Mouse (Mus musculus): ENCODE results near the gene Gm5737. TPM values are rescaled to one million over a fixed set of nuclear protein-coding genes. Genes with fewer than 3 reads are reported as not detected.

The Gm5737 gene
- total RNA-seq (2021): under 1 TPM in 1 of 2 experiments, not detected in 1; 0.28 TPM

DNA sequence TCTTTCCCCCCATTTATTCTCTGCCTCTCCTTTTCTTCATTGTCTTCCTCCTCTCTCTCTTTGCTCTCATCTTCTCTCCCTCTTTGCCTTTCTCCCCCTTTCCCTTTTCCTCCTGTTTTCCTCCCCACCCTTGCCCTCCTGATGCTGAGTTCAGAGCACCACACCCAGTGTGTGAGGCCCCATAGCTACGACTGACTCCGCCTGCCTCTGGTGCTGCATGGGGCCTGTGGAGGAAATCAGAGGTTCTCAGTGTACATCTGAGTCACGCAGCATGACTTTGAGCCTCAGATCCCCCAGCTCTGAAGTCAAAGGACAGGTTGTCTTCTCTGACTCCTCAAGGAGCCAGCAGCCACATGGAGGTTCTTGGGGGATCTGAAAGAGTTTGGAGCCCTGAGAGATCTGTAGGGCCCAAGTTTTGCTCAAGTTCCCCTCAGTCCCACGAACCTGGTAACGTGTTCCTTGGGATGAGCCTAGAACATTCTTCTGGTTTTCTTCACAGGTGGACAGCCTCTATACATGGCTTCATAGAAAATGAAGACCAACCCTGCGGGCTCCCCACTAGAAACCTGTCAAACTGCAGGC is at the start of gene Gm5737:
Gene Gm5737 (plus strand): TSS at position 532 of the 582 bp plus-strand sequence.
- intact Hi-C loops (cut with DNase I): no loop called here

DNA sequence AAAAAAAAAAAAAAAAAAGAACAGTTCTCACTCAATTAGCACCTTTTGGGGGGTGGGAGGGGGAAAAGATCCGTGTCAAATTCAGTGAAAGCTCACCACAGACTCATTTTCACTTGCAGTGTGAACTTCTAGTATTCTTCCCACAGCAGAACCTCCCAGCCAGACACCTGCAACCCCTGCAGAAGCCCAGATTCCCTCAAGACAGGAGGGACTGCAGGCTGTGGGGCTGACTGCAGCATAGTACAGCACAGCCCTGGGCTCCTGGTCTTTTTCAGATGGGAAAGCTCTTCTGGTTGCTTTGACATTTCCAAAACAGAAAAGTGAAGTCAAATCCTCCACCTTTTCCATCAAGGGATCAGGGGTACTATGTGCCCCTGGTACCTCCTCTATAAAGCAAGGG is 44.8 kb upstream of the Gm5737 start:
- intact Hi-C loops (cut with DNase I): no loop called here
- DNase-seq (ENCODE audit: extremely low spot score in 1 of 2, low spot score in 2 of 2): no peak

More for the DNA sequence above, at the start of gene Gm5737:
- DNase-seq (ENCODE audit: extremely low spot score in 1 of 2, low spot score in 2 of 2): no peak

DNA sequence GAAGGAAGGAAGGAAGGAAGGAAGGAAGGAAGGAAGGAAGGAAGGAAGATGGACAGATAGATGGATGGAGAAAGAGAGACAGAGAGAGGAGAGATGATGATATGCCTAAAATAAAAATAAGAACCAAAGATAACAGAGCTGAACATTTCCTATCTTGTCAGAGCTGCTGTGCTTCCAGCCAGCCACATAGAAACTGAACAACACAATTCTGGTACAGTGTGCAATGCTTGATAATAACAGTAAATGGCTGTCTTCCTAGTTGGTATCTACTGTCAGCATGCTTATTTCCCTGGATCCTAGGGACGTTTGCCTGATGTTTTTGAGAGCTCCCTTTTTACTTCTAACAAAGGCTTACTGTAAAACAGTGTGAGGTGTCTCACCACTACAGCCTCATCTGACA is 40.8 kb upstream of the Gm5737 start:
- no peak for DNase-seq (ENCODE audit: extremely low spot score in 1 of 2, low spot score in 2 of 2)
- intact Hi-C loops (cut with DNase I): no loop called here

DNA sequence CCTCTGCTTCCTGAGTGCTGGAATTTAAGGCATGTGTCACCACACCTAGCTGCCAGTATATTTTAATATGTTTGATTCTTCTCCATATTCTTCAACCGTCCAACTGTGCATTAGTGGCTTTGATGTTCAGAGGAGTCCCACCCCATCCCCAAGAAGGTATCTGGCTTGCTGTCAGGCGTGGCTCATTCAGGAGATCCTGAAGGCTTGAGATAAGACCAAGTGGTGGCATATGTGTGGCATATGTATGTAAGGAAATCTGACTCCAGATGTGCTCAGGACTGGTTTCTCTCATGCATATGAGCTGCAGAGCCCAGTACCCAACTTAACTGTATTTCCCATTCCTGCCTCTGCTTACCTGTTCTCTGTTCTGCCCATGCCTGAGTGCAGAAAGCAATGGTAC is 34.2 kb upstream of the Gm5737 start:
- intact Hi-C loops (cut with DNase I): no loop called here
- no peak for DNase-seq (ENCODE audit: extremely low spot score in 1 of 2, low spot score in 2 of 2)

DNA sequence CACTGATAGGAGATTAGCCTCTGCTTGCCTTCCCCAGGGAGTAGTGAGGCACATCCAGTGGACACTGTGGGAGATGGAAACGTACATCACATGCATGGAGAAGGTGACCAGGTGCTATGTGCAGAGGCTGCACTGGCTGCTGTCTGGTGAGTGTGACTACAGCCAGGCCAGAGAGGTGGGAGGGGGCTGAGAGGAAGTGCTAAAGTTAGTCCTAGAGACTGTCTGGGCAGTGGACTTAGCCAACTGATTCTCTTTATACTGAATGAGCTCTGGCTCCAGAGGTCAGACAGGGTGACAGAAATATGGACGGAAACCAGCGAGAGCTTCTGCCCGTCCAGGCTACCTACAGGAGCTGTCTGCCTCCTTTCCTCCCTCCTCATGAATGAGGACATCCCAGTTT is 16.6 kb upstream of the Gm5737 start:
- intact Hi-C loops (cut with DNase I): no loop called here
- no peak for DNase-seq (ENCODE audit: extremely low spot score in 1 of 2, low spot score in 2 of 2)

DNA sequence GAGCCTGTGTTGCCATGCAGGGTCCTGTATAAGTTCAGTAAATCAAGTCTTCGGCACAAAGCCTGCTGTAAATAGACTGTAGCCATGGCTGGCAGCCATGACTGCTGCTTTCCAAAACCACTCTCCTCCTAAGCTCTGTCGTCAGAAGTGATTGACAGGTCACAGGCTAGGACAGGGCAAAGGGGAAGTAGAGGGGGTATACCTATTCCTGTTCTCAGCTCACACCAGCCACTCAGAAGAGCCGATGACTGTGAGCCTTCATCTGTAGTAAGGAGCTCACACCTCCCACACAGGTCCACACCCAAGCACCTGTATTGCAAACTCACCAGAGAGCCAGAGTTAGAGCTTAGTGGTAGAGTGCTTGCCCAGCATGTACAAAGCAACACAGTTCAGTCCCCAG is 15.8 kb upstream of the Gm5737 start:
- DNase-seq (ENCODE audit: extremely low spot score in 1 of 2, low spot score in 2 of 2): no peak
- intact Hi-C loops (cut with DNase I): no loop called here

DNA sequence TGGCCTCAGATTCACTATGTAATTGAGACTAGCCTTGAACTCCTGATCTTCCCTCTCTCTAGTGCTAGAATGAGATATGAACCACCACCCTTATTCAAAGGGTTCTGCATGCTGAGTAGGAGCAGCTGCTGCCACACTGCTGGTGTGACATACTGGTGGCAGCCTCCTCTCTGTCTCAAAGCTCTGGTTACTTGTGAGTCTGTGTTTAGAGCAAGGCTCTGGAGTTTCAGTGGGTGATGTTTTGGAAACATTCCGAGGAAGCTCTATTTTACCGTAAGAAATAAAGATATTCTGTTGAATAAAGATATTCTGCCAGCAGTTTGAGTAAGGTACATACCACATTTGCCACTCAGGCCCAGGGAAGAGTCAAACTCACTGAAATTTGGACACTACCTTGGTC is 8.9 kb upstream of the Gm5737 start:
- intact Hi-C loops (cut with DNase I): no loop called here
- DNase-seq (ENCODE audit: extremely low spot score in 1 of 2, low spot score in 2 of 2): no peak

DNA sequence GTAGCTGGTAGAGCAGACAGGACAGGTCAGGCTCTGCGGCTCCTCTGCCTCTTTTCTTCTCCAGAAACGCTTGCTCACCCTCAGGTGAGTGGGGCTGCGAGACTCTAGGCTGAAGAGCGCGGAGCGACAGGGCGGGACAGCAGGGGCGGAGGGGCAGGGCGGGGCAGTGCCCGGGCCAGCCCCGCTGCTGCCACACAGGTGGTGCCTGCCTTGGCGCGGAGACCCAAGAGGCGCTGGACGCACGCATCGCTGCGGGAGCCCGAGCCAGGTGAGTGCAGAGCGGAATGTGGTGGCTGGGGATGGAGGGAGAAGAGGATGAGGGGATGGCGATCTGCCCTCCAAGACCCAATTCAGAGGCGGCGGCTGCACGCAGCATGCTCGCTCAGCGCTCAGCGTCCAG is 2.5 kb upstream of the Gm5737 start:
- DNase-seq (ENCODE audit: extremely low spot score in 1 of 2, low spot score in 2 of 2): no peak
- intact Hi-C loops (cut with DNase I): no loop called here

DNA sequence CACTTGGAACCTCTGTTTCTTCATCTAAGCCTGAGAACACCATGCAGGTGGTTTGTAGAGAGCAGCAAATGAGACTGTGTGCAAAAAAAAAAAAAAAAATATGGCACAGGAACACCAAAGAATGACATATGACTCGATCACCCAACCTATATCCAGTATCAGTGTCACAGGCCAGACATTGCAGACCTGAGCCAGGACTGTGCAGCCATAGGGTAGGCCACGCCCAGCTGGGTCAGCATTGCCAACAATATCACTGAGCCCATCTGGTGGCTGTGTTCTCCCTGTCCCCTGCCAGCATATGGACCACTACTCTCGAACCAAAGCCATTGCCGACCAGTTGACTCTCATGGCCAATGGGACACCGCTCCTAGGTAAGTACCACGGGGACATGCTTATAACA is 5.4 kb downstream of the Gm5737 start:
- intact Hi-C loops (cut with DNase I): no loop called here
- no peak for DNase-seq (ENCODE audit: extremely low spot score in 1 of 2, low spot score in 2 of 2)

DNA sequence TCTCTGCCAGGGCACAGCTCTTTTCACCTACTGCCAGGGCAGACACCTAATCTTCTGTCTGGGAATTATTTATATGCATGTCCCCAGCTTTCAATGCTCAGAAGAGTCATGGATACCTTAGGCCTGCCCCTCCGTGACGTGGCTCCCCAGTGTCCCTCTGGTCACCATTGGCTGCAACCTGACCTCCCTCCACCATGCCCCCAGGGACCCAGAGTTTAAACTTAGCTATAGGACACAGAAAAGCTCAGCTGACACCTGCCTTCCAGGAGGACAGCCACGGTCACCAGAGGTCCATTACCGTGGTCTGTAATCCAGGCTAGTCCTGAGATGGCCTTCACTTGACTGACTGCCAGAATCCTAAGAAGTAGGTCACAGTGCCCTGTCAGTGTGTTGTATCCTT is 7.2 kb downstream of the Gm5737 start:
- DNase-seq (ENCODE audit: extremely low spot score in 1 of 2, low spot score in 2 of 2): no peak
- intact Hi-C loops (cut with DNase I): no loop called here

DNA sequence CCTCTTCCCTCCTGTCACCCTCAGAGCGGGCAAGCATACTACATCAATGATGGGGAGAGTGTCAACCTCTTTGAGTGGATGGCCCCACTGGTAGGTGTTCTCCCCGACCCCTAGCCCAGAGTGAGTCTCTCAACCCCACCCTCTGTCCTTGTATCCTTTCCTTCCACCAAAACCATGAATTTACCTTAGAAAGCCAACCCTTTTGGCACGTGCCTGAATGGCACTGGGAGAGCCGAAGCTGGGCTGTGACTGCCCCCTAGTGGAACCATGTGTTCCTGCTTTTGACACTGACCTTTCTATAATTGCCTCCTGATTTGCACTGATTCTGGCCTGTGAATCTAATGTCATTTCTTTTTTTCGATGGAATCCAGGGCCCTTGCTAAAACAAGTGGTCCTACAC is 11.1 kb downstream of the Gm5737 start:
- intact Hi-C loops (cut with DNase I): loop anchor here (2.0 to 10.0 kb wide), 3 partner anchors 71 to 188 kb away; partner anchors contain the start of genes Pdzd9 and Uqcrc2
- peak; percentile 54 to 68 for DNase-seq (ENCODE audit: extremely low spot score in 1 of 2, low spot score in 2 of 2)

DNA sequence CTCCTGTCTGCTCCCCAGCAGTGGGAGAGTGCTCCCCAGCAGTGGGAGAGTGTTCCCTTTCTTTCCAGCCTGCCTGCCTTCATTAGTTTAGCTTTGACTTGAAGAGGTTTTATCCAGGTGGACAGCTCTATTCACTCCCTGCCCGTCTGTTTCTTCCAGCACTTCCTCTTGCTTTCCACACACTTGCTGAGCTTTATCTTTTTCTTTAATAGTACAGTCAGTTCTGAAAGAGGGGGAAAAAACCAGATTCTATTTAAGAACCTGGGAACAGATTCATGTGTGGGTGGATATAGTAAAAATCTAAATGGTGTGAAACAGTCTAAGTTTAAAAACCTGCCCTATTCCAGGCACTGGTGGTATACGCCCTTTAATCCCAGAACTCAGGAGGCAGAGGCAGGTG is 12.9 kb downstream of the Gm5737 start:
- no peak for DNase-seq (ENCODE audit: extremely low spot score in 1 of 2, low spot score in 2 of 2)
- intact Hi-C loops (cut with DNase I): loop anchor here (10.0 kb wide), 1 partner anchor 190 kb away; the partner anchor contains the start of gene Uqcrc2

DNA sequence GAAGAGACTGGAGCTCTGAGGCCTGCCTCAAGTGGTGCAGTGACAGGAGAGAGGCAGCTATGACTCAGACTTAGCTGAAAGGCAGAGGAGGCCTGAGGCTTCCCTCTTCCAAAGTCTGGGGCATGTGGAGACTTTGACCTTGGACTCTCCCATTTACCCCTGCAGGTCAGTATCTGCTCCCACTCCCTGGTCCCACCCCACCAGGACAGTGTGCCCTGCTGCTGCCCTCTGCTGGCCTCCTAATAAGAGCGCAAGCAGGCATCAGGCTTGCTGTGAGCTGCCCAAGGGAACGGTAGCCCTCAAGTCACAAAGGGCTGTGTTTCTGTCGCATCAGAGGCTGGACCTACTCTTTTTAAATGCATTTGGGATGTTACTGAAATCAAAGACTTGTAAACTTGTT is 14.2 kb downstream of the Gm5737 start:
- intact Hi-C loops (cut with DNase I): loop anchor here (10.0 kb wide), 1 partner anchor 192 kb away; the partner anchor contains the start of gene Uqcrc2
- DNase-seq (ENCODE audit: extremely low spot score in 1 of 2, low spot score in 2 of 2): peak in 1 of 2 experiments; percentile 67

DNA sequence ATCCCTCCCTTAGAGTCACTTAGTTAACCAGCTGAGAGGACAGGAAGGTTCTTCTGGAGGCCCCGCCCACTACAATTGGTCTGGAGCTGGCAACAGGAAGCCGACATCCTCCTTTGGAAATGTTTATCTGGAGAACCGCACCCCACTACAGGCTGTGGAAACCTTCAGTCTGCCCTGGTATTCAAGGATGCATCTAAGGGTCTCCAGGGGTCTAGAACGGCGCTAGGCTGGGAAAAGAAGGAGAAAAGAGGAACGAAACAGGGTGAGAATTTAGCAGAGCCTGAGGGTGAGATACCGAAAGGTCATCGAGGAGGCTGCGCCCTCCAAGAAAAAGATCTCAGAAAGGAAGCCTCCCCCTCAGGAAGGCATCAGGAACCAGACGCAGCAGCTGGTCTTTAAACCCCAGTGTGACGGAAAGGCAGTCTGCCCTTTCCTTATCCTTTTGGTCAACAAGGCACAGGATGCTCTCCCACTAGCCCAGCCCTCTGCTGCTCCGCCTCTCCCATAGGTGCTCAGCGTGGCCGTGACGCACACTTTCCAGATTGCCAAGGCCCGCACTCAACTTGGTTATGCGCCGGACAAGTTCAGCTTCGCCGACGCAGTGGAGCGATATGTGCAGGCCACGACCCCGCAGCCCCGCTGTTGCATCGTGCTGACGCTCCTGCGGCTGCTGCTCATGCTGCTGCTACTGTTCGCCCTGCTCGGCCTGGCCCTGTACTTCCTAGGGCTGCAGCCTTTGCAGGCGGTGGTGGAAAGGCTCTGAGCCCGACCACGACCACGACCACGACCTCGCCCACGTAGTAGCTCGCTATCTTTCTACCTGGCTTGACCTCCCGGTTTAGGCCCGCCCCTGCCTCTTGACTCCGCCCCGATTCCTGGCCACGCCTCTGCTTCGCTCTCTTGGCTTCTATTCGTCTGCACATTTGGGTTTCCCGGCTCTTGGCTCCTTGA is 18.5 kb downstream of the Gm5737 start:
- intact Hi-C loops (cut with DNase I): loop anchor here (10.0 kb wide), 1 partner anchor 294 kb away; no protein-coding TSS in a partner anchor
- peak in 1 of 2 experiments; percentile 83 for DNase-seq (ENCODE audit: extremely low spot score in 1 of 2, low spot score in 2 of 2)

DNA sequence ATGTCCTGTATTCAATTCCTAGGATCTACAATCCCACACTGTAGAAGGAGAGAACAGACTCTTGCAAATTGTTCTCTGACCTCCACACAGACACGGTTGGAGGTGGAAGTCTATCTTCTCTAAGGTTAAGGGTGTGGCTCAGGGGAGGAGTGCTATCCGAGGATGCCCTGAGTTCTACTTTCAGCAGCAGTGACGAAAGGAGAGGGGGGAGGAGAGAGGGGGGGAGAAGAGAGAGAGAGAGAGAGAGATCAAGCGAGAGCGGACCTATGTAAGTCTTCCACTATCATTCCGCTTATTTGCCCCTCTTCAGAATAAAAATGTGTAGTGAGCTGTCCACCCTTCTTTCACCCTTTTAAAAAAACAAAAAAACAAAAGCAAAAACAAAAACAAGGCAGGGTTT is 22.3 kb downstream of the Gm5737 start:
- DNase-seq (ENCODE audit: extremely low spot score in 1 of 2, low spot score in 2 of 2): no peak
- intact Hi-C loops (cut with DNase I): loop anchor here (2.0 to 10.0 kb wide), 2 partner anchors 82 to 290 kb away; partner anchors contain the start of gene Polr3e

DNA sequence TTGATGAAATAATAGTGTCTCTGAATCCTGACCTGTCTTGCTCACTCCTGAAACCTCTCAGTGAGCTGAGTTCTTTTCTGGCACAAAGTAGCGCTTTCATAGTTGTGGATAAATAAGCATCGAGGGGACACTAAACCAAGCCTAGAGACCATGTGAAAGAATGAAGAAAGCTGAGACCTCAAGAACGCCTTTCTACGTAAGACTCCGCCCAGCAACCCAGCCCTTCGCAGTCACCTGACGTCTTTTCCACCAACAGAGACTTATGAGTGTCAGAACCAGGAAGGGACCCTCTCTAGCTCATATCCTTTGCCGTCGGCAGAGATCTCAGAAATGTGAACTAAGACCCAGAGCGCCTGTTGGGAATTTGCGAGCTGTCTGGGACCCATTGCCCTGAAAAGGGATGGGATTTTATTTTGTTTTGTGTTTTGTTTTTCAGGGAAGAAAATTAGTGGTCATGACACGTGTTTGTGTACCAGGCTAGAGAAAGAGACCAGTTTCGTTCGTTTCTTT is 22.8 kb downstream of the Gm5737 start:
- peak; percentile 67 to 76 for DNase-seq (ENCODE audit: extremely low spot score in 1 of 2, low spot score in 2 of 2)

DNA sequence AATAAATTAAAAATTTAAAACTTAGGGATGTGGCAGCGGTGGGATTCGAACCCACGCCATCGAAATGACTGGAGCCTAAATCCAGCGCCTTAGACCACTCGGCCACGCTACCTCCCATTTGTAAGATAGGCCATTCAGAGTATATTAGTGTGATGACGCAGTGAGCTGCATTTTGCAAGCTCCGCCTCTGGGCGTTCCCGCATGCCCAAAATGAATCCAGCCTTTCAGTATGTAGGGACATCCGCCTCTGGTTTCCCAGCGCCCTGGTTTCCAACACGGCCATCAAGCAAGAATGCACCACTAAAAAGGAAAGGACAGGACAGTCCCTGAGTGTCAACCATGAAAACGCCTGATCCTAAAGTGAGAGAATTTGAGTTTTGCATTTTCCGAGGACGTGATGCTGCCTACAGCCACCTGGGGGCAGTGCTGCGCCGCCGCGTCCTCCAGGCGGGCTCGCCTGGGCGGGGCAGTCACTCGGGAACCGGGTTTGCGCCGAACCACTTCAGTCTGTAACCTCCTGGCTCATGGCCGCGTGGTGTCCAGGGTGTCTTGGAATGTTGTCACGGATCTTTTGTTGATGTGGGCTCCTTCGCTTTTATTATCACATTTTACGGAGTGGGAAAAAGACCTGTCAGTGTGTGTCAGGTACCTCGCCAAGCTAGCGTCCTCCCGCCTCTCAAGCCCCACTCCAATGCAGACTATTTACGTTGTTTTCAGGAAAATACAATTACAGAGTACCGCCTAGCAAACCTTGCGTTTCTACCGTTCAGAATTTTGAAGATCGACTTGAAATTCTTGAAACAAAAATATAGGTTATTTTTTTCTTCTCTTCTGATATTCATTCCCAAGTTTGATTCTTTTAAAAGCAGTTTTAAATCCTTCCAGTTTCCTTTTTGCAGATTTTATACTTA is 23.5 kb downstream of the Gm5737 start:
- peak; percentile 91 to 92 for DNase-seq (ENCODE audit: extremely low spot score in 1 of 2, low spot score in 2 of 2)
- intact Hi-C loops (cut with DNase I): loop anchor here (2.0 to 10.0 kb wide), 2 partner anchors 81 to 289 kb away; partner anchors contain the start of gene Polr3e

More for the DNA sequence above, 22.8 kb downstream of the Gm5737 start:
- intact Hi-C loops (cut with DNase I): loop anchor here (2.0 to 10.0 kb wide), 2 partner anchors 82 to 290 kb away; partner anchors contain the start of gene Polr3e

DNA sequence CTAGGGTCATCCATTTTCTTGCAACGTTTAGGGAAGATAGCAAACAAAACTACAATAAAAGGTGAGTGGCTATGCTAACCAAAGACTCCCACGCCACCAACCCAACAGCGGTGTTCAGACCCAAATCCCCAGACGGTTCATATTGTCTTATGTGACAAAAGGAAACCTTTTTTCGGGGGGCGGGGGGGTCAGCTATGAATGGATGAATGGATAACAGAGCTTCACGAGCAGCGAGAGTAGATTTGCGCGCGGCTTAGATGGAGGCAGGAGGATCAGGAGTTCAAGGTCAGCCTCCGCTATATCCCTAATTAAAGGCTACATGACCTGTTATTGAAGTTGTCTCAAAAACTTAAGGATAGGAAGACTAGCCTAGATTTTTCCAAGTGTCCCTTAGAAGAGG is 24.2 kb downstream of the Gm5737 start:
- intact Hi-C loops (cut with DNase I): loop anchor here (10.0 kb wide), 1 partner anchor 288 kb away; no protein-coding TSS in a partner anchor
- DNase-seq (ENCODE audit: extremely low spot score in 1 of 2, low spot score in 2 of 2): no peak
